Mouse (Mus musculus) kidney, adult 2 months (tissue): Measurements from ENCODE around the gene Skp1a.

Source experiments
- CTCF ChIP-seq: fragments of 200-500 bp; conservative IDR thresholded peaks from 2 replicates; pipeline ENCODE4 v1.5.1; 2011; ENCODE audit warnings: low read depth, mild to moderate bottlenecking, control low read depth, low read length, moderate library complexity, mixed read lengths; ENCODE audit not compliant: insufficient read depth, insufficient read length
- POLR2A ChIP-seq: fragments of 200-500 bp; IDR thresholded peaks from one replicate; pipeline ENCODE4 v1.6.1; 2011; ENCODE audit warnings: low read depth, low read length, control low read depth

DNA sequence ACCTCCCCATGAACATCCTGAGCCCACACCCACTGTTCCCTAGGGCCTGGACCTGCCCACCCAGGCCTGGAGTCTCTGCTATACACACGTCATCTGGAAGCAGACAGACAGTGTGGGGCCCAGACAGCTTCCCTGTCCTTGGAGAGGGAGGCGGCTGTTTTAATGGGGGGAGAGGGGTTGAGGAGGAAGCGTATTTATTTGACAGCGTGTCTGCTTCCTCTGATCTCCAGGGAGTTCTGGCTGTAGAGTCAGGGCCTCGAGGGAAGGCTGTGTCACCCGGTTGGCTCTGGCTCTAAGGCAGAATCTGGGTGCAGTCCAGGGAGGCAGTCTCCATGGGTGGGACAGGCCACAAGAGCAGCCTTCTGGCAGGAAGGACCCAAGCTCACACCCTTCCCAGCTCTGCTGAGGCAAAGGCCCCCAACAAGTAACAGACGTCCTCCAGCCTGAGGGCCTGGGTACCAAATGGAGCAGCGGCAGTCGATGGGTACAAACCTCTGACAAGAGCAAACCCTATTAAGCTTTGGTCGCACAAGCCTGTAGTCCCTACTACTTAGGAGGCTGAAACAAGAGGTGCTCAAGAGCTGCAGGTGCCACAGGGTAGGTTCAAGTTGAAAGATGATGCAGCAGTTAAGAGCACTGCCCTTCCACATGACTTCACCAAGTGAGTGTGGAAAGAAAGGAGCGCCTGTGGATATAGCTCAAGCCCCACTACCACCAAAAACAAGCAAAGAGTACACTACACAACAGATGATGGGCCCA, 41.6 kb downstream of the Skp1a start:
- no peak for TF ChIP-seq CTCF
- no peak for TF ChIP-seq POLR2A
